In the genomic region with DNA sequence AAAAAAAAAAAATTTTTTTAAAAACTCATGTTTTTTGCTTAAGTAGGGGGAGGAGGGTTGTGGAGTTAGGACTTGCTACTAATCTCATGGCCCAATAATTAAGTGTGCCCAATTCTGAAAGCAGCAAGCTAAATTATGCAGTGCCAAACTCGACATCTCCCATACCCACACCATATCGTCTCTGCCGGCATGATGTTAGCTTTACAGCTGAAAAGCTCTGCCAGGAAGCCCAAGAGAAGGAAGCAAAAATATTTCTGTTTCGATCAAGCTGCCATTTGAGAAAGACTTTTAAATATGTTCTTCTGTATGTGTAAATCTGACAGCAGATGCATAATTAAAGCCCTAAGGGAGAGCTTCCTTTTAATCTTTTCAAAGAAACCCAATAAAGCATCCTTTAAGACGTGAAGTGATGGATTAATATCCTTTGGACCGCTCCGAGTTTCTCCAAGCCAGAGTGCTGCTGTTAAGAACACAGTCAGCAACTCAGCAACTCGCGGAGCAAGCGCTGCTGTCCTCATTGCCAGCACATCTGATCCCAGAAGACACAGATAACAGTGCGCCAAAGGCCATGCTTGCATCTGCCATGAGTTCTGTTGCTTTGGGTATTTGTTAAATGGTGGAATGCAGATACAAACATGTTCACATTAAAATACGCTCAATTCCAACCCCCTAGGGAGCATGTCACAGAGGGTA, we compare ENCODE assay signal across 21 mouse cellular contexts. TPM values are rescaled to one million over a fixed set of nuclear protein-coding genes. Genes with fewer than 3 reads are reported as not detected.
DNase-seq lines count a peak whose midpoint lies in the region; ATAC-seq lines count a peak whose summit lies in the region.
"Had no signal": no experiment of that assay in that cellular context is flagged by ENCODE, and none has a peak within 500 bp of the region (broad histone marks: within the 10 kb centered on the region; RNA-seq: fewer than 3 reads in every experiment).

No protein-coding gene starts in this region.

- intact Hi-C loops in heart, postnatal 10 days (cut with DNase I), result no loop called here

- H3K27ac ChIP-seq in midbrain, embryonic 11.5 days (ENCODE audit: low read depth, low read length), result no peak overlapping the region
- H3K27ac ChIP-seq in midbrain, embryonic 16.5 days (ENCODE audit: low read length), result no peak overlapping the region
- H3K27ac ChIP-seq in limb, embryonic 10.5 days, result no peak overlapping the region
- H3K27ac ChIP-seq: embryonic facial prominence, embryonic 12.5 days; heart, embryonic 13.5 days; midbrain, embryonic 12.5 days; stomach, embryonic 15.5 days had no signal

- H3K4me2 ChIP-seq in midbrain, embryonic 11.5 days, result no peak overlapping the region
- H3K4me2 ChIP-seq in midbrain, embryonic 16.5 days (ENCODE audit: low read length), result no peak overlapping the region
- H3K4me2 ChIP-seq: embryonic facial prominence, embryonic 12.5 days; heart, embryonic 13.5 days; liver, embryonic 11.5 days; lung, embryonic 14.5 days; midbrain, embryonic 12.5 days; stomach, embryonic 15.5 days had no signal

- peaks cover 26% of the 10 kb centered on the region for H3K27me3 ChIP-seq in midbrain, embryonic 11.5 days (ENCODE audit: control insufficient read depth, insufficient read depth, low read length)
- peaks cover 17% of the 10 kb centered on the region for H3K27me3 ChIP-seq in midbrain, embryonic 16.5 days (ENCODE audit: control insufficient read depth, insufficient read depth, low read depth, low read length)
- H3K27me3 ChIP-seq in limb, embryonic 10.5 days (ENCODE audit: low read depth, poor library complexity, severe bottlenecking), result peaks cover 51% of the 10 kb centered on the region
- H3K27me3 ChIP-seq: CH12.LX had no signal

- ATAC-seq in midbrain, embryonic 11.5 days (ENCODE audit: low FRiP score), result no peak
- ATAC-seq in midbrain, embryonic 16.5 days, result no peak

- DNase-seq in cerebellum, adult 8-10 months, result peak; percentile 32
- no peak for DNase-seq in cerebellum, adult 11 months
- DNase-seq in heart, adult 11 months, result peak; percentile 80
- DNase-seq in heart, postnatal 10 days, result no peak
- DNase-seq in midbrain, embryonic 11.5 days (ENCODE audit: low spot score, missing footprints), result peak; percentile 54
- DNase-seq in limb, embryonic 10.5 days (ENCODE audit: low spot score), result peak; percentile 10
- DNase-seq: heart, postnatal 4 days; kidney, adult 2 months; kidney, postnatal 4 days; lung, embryonic 14.5 days; lung, postnatal 4 days; right cerebral cortex, postnatal 14 days; thymus, postnatal 14 days had no signal

- no peaks in the 10 kb centered on the region for H3K9me3 ChIP-seq in midbrain, embryonic 11.5 days (ENCODE audit: control insufficient read depth, low read length)
- H3K9me3 ChIP-seq in midbrain, embryonic 16.5 days (replicated peaks; ENCODE audit: control insufficient read depth, low read length, poor library complexity, severe bottlenecking), result no peaks in the 10 kb centered on the region
- H3K9me3 ChIP-seq in limb, embryonic 10.5 days (replicated peaks), result no peaks in the 10 kb centered on the region
- H3K9me3 ChIP-seq: embryonic facial prominence, embryonic 12.5 days; heart, embryonic 13.5 days; midbrain, embryonic 12.5 days; stomach, embryonic 15.5 days had no signal

- H3K4me3 ChIP-seq in midbrain, embryonic 11.5 days (ENCODE audit: low read depth, low read length), result no peak overlapping the region
- no peak overlapping the region for H3K4me3 ChIP-seq in midbrain, embryonic 16.5 days (ENCODE audit: low read depth, low read length)
- H3K4me3 ChIP-seq in limb, embryonic 10.5 days, result no peak overlapping the region
- H3K4me3 ChIP-seq: embryonic facial prominence, embryonic 12.5 days; heart, embryonic 13.5 days; midbrain, embryonic 12.5 days; stomach, embryonic 15.5 days had no signal

- peaks cover 8% of the 10 kb centered on the region; the same call in 1 of the 2 replicates for H3K4me1 ChIP-seq in midbrain, embryonic 11.5 days (ENCODE audit: control insufficient read depth, insufficient read depth, low read length)
- peaks cover 10% of the 10 kb centered on the region for H3K4me1 ChIP-seq in midbrain, embryonic 16.5 days (ENCODE audit: control insufficient read depth, insufficient read depth, low read length)
- H3K4me1 ChIP-seq in limb, embryonic 10.5 days, result peaks cover 13% of the 10 kb centered on the region

- H3K36me3 ChIP-seq in midbrain, embryonic 11.5 days (ENCODE audit: control insufficient read depth, insufficient read depth, low read length), result no peaks in the 10 kb centered on the region
- no peaks in the 10 kb centered on the region for H3K36me3 ChIP-seq in midbrain, embryonic 16.5 days (ENCODE audit: control insufficient read depth, insufficient read depth, low read length)
- H3K36me3 ChIP-seq in limb, embryonic 10.5 days, result no peaks in the 10 kb centered on the region
- H3K36me3 ChIP-seq: embryonic facial prominence, embryonic 12.5 days; heart, embryonic 13.5 days; midbrain, embryonic 12.5 days; stomach, embryonic 15.5 days had no signal

- no peak overlapping the region for H3K9ac ChIP-seq in midbrain, embryonic 11.5 days (ENCODE audit: low read length)
- no peak overlapping the region for H3K9ac ChIP-seq in midbrain, embryonic 16.5 days (ENCODE audit: low read depth, low read length)
- H3K9ac ChIP-seq: embryonic facial prominence, embryonic 12.5 days; heart, embryonic 13.5 days; lung, embryonic 14.5 days; midbrain, embryonic 12.5 days; stomach, embryonic 15.5 days had no signal

- whole genome bisulfite sequencing in midbrain, embryonic 11.5 days, result 82% methylated on average over 12 of the region's 12 CpGs
- 62% methylated on average over 12 of the region's 12 CpGs for WGBS in midbrain, embryonic 16.5 days
- WGBS in limb, embryonic 10.5 days, result 79% methylated on average over 12 of the region's 12 CpGs

RNA-seq across cellular contexts. Expression of a gene that starts 5.0 kb away (rescaled TPM):
- under 1 TPM in 1 of 2 experiments, not detected in 1; 0.12 TPM for total RNA-seq in heart, postnatal 10 days (2021)
- polyA plus RNA-seq in midbrain, embryonic 11.5 days (2014; fragmentation: Nextera tagmentation; extraction: Ambion mirVana), result 0.12 and 0.26 TPM in 2 replicates
- polyA plus RNA-seq in midbrain, embryonic 16.5 days (2015; fragmentation: Nextera tagmentation; extraction: Ambion mirVana), result 0.63 and 0.65 TPM in 2 replicates
- polyA plus RNA-seq in limb, embryonic 10.5 days (2016; fragmentation: Nextera tagmentation; extraction: Ambion mirVana), result not detected in 2 replicates
- total RNA-seq: CH12.LX; gastrocnemius, postnatal 4 days had no signal
- polyA plus RNA-seq: heart, embryonic 13.5 days; kidney, adult 2 months; lung, embryonic 14.5 days had no signal

Comparison
In these comparisons a context has a peak if more than half of its experiments do, and no peak if none do; other contexts are left out.
1. DNase-seq: peak in cerebellum, adult 8-10 months (single experiment), heart, adult 11 months (single experiment), midbrain, embryonic 11.5 days (single experiment) and limb, embryonic 10.5 days (single experiment); none in cerebellum, adult 11 months (single experiment) and heart, postnatal 10 days (0 of 2).